Mouse (Mus musculus) embryonic fibroblast, embryonic 13.5 days (primary cell): Measurements from ENCODE around the gene Flnb.

Experiments used
- CTCF ChIP-seq: IDR thresholded peaks from 2 replicates; pipeline ENCODE4 v1.5.1; 2011; ENCODE audit warnings: mild to moderate bottlenecking, control low read depth, low read length, moderate library complexity, borderline replicate concordance; ENCODE audit not compliant: insufficient read depth
- POLR2A ChIP-seq: IDR thresholded peaks from 2 replicates; pipeline ENCODE4 v1.6.1; 2011; ENCODE audit warnings: low read depth, mild to moderate bottlenecking, control low read depth, low read length, moderate library complexity

GRCm38 (mm10) chr14:7882050-7882449 is 64.3 kb downstream of the Flnb start:
- TF ChIP-seq CTCF, result no peak
- TF ChIP-seq POLR2A, result no peak
